Mouse (Mus musculus) bone marrow, adult 2 months (tissue): Measurements from ENCODE around the gene Asic4.

Experiments
- CTCF ChIP-seq: fragments of 200-500 bp; IDR thresholded peaks from 2 replicates; pipeline ENCODE4 v1.5.1; 2011; ENCODE audit warnings: low read length, control low read depth; ENCODE audit not compliant: control insufficient read depth, insufficient read depth
- POLR2A ChIP-seq: fragments of 200-500 bp; IDR thresholded peaks from 2 replicates; pipeline ENCODE4 v1.6.1; 2011; ENCODE audit warnings: low read depth, mild to moderate bottlenecking, control low read depth, low read length, borderline replicate concordance; ENCODE audit not compliant: control insufficient read depth

DNA sequence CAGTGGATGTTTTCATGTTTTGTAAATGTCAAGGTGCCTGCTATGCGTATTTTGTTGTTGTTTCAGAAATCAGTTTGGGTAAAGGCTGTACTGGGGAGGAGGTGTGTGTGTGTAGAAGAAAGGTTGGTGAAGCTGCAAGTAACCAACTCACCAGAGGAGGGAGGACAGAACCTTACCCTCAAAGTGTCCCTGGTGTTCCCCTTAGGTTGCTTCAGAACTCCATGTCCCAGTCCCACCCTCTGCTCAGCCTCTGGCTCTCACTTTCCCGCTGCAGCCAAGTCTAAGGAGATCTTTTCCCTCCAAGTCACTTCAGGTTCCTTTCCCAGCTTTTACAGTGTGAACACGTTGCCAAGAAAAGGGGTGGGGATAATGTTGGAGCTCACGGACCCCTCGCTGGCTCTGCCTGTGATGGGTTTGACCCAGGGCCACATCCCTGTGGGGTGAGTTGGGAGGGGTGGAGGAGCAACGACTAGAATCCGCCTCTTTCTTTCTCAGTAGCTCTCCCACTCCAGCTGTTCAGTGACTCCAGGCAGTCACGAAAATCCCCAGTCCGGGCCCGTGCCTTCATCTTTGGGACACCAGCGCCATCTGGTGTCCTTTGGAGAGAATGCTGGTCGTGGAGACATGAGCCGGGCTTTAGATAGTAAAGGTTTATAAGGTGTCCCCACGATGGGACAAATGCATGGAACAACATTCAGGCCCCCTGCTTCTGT lies 17.1 kb downstream of the Asic4 start:
- TF ChIP-seq CTCF = peak; percentile 71
- TF ChIP-seq POLR2A = no peak
